Mouse (Mus musculus) hindbrain, embryonic 13.5 days (tissue): Measurements from ENCODE around the gene Pex11b. TPM values are rescaled to one million over a fixed set of nuclear protein-coding genes. Genes with fewer than 3 reads are reported as not detected.
A peak's percentile ranks its signal among the peaks of the same experiment; 100 is the strongest.

ENCODE experiments used
- ATAC-seq: fragments of 200-750 bp; cut with Nextera tagmentation; 2 replicates; pipeline ENCODE4 v1.8.0; 2017; ENCODE audit warnings: moderate TSS enrichment; ENCODE audit not compliant: low FRiP score
- H3K27ac ChIP-seq: fragments of 300-500 bp; sonication (generic); 2 replicates; pipeline ENCODE4 v1.5.1; 2015; ENCODE audit warnings: inconsistent platforms, mild to moderate bottlenecking, moderate library complexity
- H3K27me3 ChIP-seq: fragments of 300-500 bp; sonication (generic); 2 replicates; pipeline ENCODE4 v1.6.1; 2015; ENCODE audit warnings: mild to moderate bottlenecking, inconsistent platforms
- H3K36me3 ChIP-seq: fragments of 300-500 bp; sonication (generic); 2 replicates; pipeline ENCODE4 v1.6.1; 2015; ENCODE audit warnings: mild to moderate bottlenecking, inconsistent platforms
- H3K4me1 ChIP-seq: fragments of 300-500 bp; sonication (generic); replicated peaks from 2 replicates; pipeline ENCODE4 v1.6.1; 2015; ENCODE audit warnings: inconsistent platforms
- H3K4me2 ChIP-seq: fragments of 300-500 bp; sonication (generic); 2 replicates; pipeline ENCODE4 v1.6.1; 2015; ENCODE audit warnings: inconsistent platforms, mild to moderate bottlenecking, moderate library complexity
- H3K4me3 ChIP-seq: fragments of 300-500 bp; sonication (generic); 2 replicates; pipeline ENCODE4 v1.5.1; 2015; ENCODE audit warnings: mild to moderate bottlenecking, inconsistent platforms
- H3K9ac ChIP-seq: fragments of 300-500 bp; sonication (generic); 2 replicates; pipeline ENCODE4 v1.6.1; 2015; ENCODE audit warnings: mild to moderate bottlenecking, inconsistent platforms
- H3K9me3 ChIP-seq: fragments of 300-500 bp; sonication (generic); 2 replicates; pipeline ENCODE4 v1.6.1; 2016; ENCODE audit warnings: inconsistent platforms
- WGBS: fragments of 180-500 bp; shearing (Covaris S2); methylation state at CpG from one replicate; pipeline ENCODE4 v1.1.7; 2015; 5-methylcytosine and 5-hydroxymethylcytosine counted together
- polyA plus RNA-seq: library from polyadenylated mRNA; unstranded; fragments of >200 nt; fragmentation: Nextera tagmentation; extraction: Ambion mirVana; gene quantifications from 2 replicates; pipeline ENCODE4 v1.2.1, GENCODE M21; 2015

Gene Pex11b
- polyA plus RNA-seq, result 49.0 and 50.2 TPM in 2 replicates

- Histone ChIP-seq H3K4me2 (peak within 1 kb of the TSS; percentile 91), H3K27ac (peak within 1 kb of the TSS; percentile 92), H3K4me1 (peaks cover 32% of the 10 kb centered on the region), H3K9ac (peak within 1 kb of the TSS; percentile 96), H3K4me3 (peak within 1 kb of the TSS; percentile 90), H3K9me3 (no peaks in the 10 kb centered on the region), H3K27me3 (no peaks in the 10 kb centered on the region), H3K36me3 (peaks cover 52% of the 10 kb centered on the region)
- WGBS, result 2% methylated on average over 56 of the region's 60 CpGs
- ATAC-seq, result peak; percentile 89
Observed at GRCm38 (mm10) chr3:96634928-96635879, at the start of gene Pex11b, which contains the start of gene Gm42957. Gene Pex11b (plus strand): TSS chr3:96635376. Gene Gm42957 (plus strand): TSS chr3:96635474.

GRCm38 (mm10) chr3:96590657-96591056, 44.5 kb upstream of the Pex11b start:
- Histone ChIP-seq H3K9me3 (no peaks in the 10 kb centered on the region; the same call in 1 of the 2 replicates), H3K4me3 (no peak overlapping the region), H3K4me2 (no peak overlapping the region), H3K36me3 (no peaks in the 10 kb centered on the region; the same call in 1 of the 2 replicates), H3K4me1 (peaks cover 18% of the 10 kb centered on the region), H3K9ac (no peak overlapping the region), H3K27ac (no peak overlapping the region), H3K27me3 (peaks cover 8% of the 10 kb centered on the region)
- ATAC-seq, result no peak
- WGBS, result 79% methylated on average over 4 of the region's 4 CpGs

DNA sequence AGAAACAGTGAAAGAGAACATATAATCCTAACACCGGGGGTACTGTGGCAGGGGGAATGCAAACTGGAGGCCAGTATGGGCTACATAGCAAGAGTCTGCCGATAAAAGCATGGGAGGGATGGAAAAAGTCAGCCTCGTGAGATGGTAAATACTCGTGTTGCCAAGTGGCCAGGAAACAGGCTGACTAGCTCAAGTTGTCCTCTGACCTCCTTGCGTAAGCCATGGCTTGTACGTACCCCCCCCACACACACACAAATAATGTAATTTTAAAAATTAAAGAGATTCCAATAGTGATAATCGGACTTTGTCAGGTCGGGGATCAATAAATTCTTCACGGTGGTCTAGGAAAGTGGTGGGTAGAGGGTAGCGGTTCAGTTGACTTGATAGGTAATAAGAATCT, 41.8 kb upstream of the Pex11b start:
- Histone ChIP-seq H3K4me3 (peak overlapping the region; percentile 60), H3K36me3 (no peaks in the 10 kb centered on the region; the same call in 1 of the 2 replicates), H3K9ac (peak overlapping the region; percentile 76), H3K4me1 (peaks cover 46% of the 10 kb centered on the region), H3K9me3 (no peaks in the 10 kb centered on the region), H3K27ac (peak overlapping the region; percentile 89), H3K27me3 (peaks cover 13% of the 10 kb centered on the region), H3K4me2 (peak overlapping the region; percentile 69)
- WGBS, result 1% methylated on average over 10 of the region's 10 CpGs
- 0 out of 2 replicates have a peak, but pooled peaks have one; percentile 0 for ATAC-seq

GRCm38 (mm10) chr3:96593790-96594560, 41.2 kb upstream of the Pex11b start, which contains the start of gene Polr3gl:
Gene Polr3gl (minus strand): TSS chr3:96594181.
- H3K27ac ChIP-seq, result peak within 1 kb of the TSS; percentile 89
- H3K36me3 ChIP-seq, result no peaks in the 10 kb centered on the region; the same call in 1 of the 2 replicates
- H3K4me2 ChIP-seq, result peak within 1 kb of the TSS; percentile 69
- H3K27me3 ChIP-seq, result peaks cover 13% of the 10 kb centered on the region
- H3K4me1 ChIP-seq, result peaks cover 52% of the 10 kb centered on the region
- H3K4me3 ChIP-seq, result peak within 1 kb of the TSS; percentile 60
- peak; percentile 83 for ATAC-seq
- peak within 1 kb of the TSS; percentile 76 for H3K9ac ChIP-seq
- WGBS, result under 1% methylated on average over 36 of the region's 38 CpGs
- H3K9me3 ChIP-seq, result no peaks in the 10 kb centered on the region

GRCm38 (mm10) chr3:96594851-96595250, 40.3 kb upstream of the Pex11b start:
- Histone ChIP-seq H3K4me1 (peaks cover 59% of the 10 kb centered on the region), H3K9ac (no peak overlapping the region), H3K4me3 (no peak overlapping the region), H3K9me3 (no peaks in the 10 kb centered on the region), H3K27me3 (peaks cover 13% of the 10 kb centered on the region), H3K36me3 (no peaks in the 10 kb centered on the region; the same call in 1 of the 2 replicates), H3K4me2 (no peak overlapping the region), H3K27ac (no peak overlapping the region)
- 76% methylated on average over 5 of the region's 5 CpGs for WGBS
- no peak for ATAC-seq

DNA sequence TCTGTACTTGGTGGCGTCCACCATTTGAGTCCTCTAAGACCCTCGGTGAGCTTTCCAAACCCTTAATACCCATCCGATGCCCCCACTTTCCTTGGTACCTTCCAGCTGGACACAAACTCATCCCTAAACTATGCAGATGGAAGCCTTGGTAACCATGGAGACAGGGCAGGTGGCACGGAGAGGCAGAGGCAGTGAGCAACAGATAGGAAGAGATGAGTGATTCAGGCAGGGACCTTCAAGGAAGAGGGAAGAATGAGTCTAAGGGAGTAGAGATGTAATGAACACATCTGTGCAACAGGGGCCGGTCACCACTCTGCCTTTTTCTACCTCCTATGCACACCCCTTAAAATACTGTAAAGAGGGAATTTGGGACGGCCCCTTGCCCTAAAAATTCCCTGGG, 39.5 kb upstream of the Pex11b start:
- Histone ChIP-seq H3K9ac (peak overlapping the region; percentile 85), H3K27me3 (peaks cover 13% of the 10 kb centered on the region), H3K4me2 (peak overlapping the region; percentile 98), H3K4me1 (peaks cover 67% of the 10 kb centered on the region), H3K36me3 (no peaks in the 10 kb centered on the region), H3K27ac (peak overlapping the region; percentile 66; the same call in 1 of the 2 replicates), H3K9me3 (no peaks in the 10 kb centered on the region), H3K4me3 (peak overlapping the region; percentile 53)
- ATAC-seq, result no peak
- WGBS, result 16% methylated on average over 6 of the region's 6 CpGs

DNA sequence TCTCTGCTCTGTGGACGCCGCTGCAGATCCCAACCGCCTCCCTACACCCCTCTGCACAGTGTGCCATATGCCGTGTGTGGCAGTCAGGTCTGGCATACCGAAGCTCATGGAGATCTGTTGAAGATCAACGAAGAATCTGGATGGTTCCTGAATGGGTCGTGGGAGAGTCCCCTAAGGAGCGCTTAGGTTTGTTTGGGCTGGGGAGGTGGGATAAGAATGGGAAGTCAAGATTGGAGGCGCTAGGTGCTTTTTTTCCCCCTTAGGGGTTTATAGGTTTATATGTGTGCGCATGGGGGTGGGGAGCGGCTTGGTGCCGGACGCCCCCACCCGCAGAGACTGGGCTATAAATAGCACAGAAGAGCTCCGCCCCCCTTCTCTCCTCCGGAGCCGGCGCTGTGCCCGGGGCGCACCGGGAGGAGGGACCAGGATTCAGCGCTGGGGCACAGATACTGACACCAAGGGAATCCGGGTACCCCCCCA, 38.9 kb upstream of the Pex11b start, which contains the start of gene Ankrd34a:
Ankrd34a (plus strand) TSS at position 409 of the 480 bp plus-strand sequence.
- H3K27ac ChIP-seq, result peak within 1 kb of the TSS; percentile 74
- no peaks in the 10 kb centered on the region for H3K9me3 ChIP-seq
- H3K4me2 ChIP-seq, result peak within 1 kb of the TSS; percentile 98
- WGBS, result 0% methylated on average over 21 of the region's 23 CpGs
- peaks cover 67% of the 10 kb centered on the region for H3K4me1 ChIP-seq
- ATAC-seq, result no peak
- H3K4me3 ChIP-seq, result peak within 1 kb of the TSS; percentile 53
- peaks cover 13% of the 10 kb centered on the region for H3K27me3 ChIP-seq
- H3K9ac ChIP-seq, result peak within 1 kb of the TSS; percentile 85
- no peaks in the 10 kb centered on the region for H3K36me3 ChIP-seq

GRCm38 (mm10) chr3:96596855-96597254, 38.3 kb upstream of the Pex11b start:
- Histone ChIP-seq H3K36me3 (no peaks in the 10 kb centered on the region), H3K27me3 (peaks cover 13% of the 10 kb centered on the region), H3K4me2 (peak overlapping the region; percentile 98), H3K9me3 (no peaks in the 10 kb centered on the region), H3K4me1 (peaks cover 69% of the 10 kb centered on the region), H3K27ac (peak overlapping the region; percentile 66), H3K4me3 (peak overlapping the region; percentile 53), H3K9ac (peak overlapping the region; percentile 85)
- WGBS, result 2% methylated on average over 12 of the region's 12 CpGs
- ATAC-seq, result no peak

DNA sequence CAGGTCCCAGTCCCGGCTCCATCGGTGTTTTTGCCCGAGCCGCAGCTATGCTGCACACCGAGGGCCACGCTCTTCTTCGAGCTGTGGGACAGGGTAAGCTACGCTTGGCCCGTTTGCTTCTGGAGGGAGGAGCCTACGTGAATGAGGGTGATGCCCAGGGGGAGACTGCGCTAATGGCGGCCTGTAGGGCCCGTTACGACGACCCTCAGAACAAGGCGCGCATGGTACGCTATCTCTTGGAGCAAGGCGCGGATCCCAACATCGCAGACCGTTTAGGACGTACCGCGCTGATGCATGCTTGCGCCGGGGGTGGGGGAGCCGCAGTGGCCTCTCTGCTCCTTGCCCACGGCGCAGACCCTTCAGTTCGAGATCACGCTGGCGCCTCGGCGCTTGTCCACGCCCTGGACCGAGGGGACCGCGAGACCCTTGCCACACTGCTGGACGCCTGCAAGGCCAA, 37.7 kb upstream of the Pex11b start:
- Histone ChIP-seq H3K4me3 (peak overlapping the region; percentile 53), H3K27me3 (peaks cover 13% of the 10 kb centered on the region), H3K9ac (peak overlapping the region; percentile 85), H3K36me3 (no peaks in the 10 kb centered on the region), H3K4me1 (peaks cover 70% of the 10 kb centered on the region), H3K9me3 (no peaks in the 10 kb centered on the region), H3K4me2 (peak overlapping the region; percentile 98), H3K27ac (peak overlapping the region; percentile 74)
- WGBS, result under 1% methylated on average over 40 of the region's 40 CpGs
- peak; percentile 3; the same call in 1 of the 2 replicates for ATAC-seq

DNA sequence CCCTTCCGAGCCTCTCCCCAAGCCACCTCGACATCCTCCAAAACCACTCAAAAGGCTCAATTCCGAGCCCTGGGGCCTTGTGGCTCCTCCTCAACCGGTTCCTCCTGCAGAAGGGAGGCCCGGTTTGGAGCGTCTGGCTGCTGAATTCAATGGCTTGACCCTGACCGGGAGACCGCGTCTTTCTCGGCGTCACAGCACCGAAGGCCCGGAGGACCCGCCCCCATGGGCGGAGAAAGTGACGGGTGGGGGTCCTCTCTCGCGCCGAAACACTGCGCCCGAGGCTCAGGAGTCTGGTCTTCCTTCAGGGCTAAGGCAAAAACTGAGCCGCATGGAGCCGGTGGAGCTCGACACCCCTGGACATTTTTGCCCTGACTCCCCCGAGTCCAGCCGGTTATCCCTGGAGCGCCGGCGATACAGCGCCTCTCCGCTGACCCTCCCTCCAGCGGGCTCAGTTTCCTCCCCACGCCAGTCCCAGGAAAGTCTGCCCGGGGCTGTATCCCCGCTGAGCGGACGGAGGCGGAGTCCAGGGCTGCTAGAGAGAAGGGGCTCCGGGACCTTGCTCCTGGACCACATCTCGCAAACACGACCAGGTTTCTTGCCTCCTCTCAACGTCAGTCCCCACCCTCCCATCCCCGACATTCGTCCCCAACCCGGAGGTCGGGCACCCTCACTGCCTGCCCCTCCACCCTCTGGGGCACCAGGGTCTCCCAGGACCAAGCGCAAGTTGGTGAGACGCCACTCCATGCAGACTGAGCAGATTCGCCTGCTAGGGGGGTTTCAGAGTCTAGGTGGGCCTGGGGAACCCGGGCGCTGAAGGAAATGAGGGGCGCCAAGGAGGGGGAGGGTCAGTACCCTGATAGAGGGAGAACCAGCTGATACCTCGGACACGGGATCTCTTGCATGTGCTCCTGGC, 36.8 kb upstream of the Pex11b start:
- peak overlapping the region; percentile 85 for H3K9ac ChIP-seq
- under 1% methylated on average over 54 of the region's 54 CpGs for WGBS
- no peaks in the 10 kb centered on the region for H3K9me3 ChIP-seq
- H3K27me3 ChIP-seq, result peaks cover 13% of the 10 kb centered on the region
- H3K4me2 ChIP-seq, result peak overlapping the region; percentile 98
- H3K36me3 ChIP-seq, result no peaks in the 10 kb centered on the region
- peaks cover 71% of the 10 kb centered on the region for H3K4me1 ChIP-seq
- H3K27ac ChIP-seq, result peak overlapping the region; percentile 74
- ATAC-seq, result no peak
- peak overlapping the region; percentile 53 for H3K4me3 ChIP-seq

GRCm38 (mm10) chr3:96599069-96599393, 36.1 kb upstream of the Pex11b start:
- no peak overlapping the region for H3K27ac ChIP-seq
- H3K9me3 ChIP-seq, result no peaks in the 10 kb centered on the region
- peak overlapping the region; percentile 85 for H3K9ac ChIP-seq
- peaks cover 13% of the 10 kb centered on the region for H3K27me3 ChIP-seq
- peak overlapping the region; percentile 98 for H3K4me2 ChIP-seq
- no peaks in the 10 kb centered on the region for H3K36me3 ChIP-seq
- peak overlapping the region; percentile 53 for H3K4me3 ChIP-seq
- ATAC-seq, result no peak
- WGBS, result 32% methylated on average over 8 of the region's 8 CpGs
- peaks cover 78% of the 10 kb centered on the region for H3K4me1 ChIP-seq
